Mouse (Mus musculus): ENCODE results near the gene Sub1. TPM values are rescaled to one million over a fixed set of nuclear protein-coding genes. Genes with fewer than 3 reads are reported as not detected.

Sub1 gene
- total and polyA plus RNA-seq, 3 experiments: 553 to 2,677 (median 1,927) TPM

DNA sequence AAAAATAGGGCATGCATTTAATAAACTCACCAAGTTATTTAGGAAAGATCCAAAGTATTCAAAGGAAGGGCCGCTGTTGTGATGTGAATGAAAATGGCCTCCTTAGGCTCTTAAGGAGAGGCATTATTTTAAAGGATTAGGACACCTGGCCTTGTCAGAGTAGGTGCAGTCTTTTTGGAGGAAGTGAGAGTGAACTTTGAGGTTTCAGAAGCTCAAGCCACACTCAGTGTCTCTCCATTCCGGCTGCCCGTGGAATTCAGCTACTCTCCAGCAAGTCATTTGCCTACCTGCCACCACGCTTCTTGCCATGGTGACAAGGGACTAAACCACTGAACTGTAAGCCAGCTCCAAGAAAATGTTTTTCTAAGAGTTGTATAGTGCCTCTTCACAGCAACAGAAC lies 8.2 kb downstream of the Sub1 start (continued):
- no peak for TF ChIP-seq E2F4 (IDR thresholded peaks at IDR 0.05; ENCODE audit: insufficient replicate concordance, low read depth, low read length)

DNA sequence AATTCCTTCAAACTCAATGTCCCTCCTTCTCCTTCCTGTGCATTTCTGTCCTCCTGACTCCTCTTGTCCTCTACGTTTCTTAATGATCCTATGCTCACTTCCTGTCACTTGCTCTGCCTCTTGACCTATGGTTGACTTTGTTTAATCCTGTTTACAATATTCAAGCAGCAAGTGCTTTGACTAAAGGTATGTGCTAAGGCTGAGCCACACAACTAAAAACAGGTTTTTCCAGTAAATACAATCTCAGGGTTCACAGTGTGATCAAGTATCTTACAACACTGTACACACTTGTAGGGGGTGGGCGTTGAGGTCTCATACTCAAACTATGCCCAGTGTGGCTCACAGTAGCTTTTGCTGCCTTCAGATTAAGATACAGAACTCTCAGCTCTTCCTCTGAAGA lies 8.9 kb downstream of the Sub1 start:
- DNase-seq (ENCODE audit: extremely low read depth): no peak
- peaks cover 70% of the 10 kb centered on the region for H3K79me2 ChIP-seq (replicated peaks; ENCODE audit: control insufficient read depth, extremely low read depth, insufficient read depth, poor library complexity, severe bottlenecking)
- peaks cover 12 to 92% of the 10 kb centered on the region in 2 experiments; a peak in 3 of 4 replicates for H3K4me1 ChIP-seq (ENCODE audit: control insufficient read depth in 1 of 2, insufficient read depth in 2 of 2)

DNA sequence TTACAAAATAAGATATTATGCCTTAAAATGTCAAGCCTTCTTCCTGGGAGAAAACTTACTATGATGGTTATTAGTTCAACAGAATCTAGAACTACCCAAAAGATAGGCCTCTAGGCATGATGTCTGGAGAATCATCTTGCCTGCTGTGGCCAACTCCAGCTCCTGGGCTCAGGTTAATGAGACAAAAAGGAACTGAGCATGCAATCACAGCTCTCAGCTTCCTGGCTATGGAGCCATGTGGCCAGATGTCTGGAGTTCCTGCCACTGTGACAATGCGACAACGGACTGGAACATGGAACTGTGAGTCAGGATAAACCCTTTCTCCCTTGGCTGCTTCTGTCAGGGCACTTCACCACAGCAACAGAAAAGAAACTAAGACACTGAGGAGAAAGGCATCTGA lies 14.8 kb downstream of the Sub1 start:
- in situ Hi-C loops (cut with MboI; ENCODE audit: low pct_ligation_motif_present, low pct_unique_long_range_greater_than_20kb, low sequenced_read_pairs): no loop called here
- no peaks in the 10 kb centered on the region for H3K27me3 ChIP-seq (replicated peaks)
- TF ChIP-seq USF2 (conservative IDR thresholded peaks at IDR 0.05; ENCODE audit: low read depth, low read length): no peak
- no peak for TF ChIP-seq SMC3 (IDR thresholded peaks at IDR 0.05; ENCODE audit: low read depth, low read length)
- 0 out of 2 replicates have a peak, but pooled peaks have one; percentile 19 for TF ChIP-seq MAX (IDR thresholded peaks at IDR 0.05; ENCODE audit: low read length)
- TF ChIP-seq CHD2 (IDR thresholded peaks at IDR 0.05; ENCODE audit: low read length): no peak
- TF ChIP-seq PAX5 (IDR thresholded peaks at IDR 0.05; ENCODE audit: low read length): no peak
- H3K4me1 ChIP-seq (ENCODE audit: control insufficient read depth in 1 of 2, insufficient read depth in 2 of 2): peaks cover 0 to 60% of the 10 kb centered on the region in 2 experiments; a peak in 2 of 4 replicates
- H3K9me3 ChIP-seq (replicated peaks; ENCODE audit: low read length): no peaks in the 10 kb centered on the region
- H3K27ac ChIP-seq (ENCODE audit: insufficient read depth, low read depth): peak overlapping the region; percentile 9; the same call in 1 of the 2 replicates
- H3K36me3 ChIP-seq (replicated peaks in 1 of 2; ENCODE audit: control insufficient read depth in 1 of 2, insufficient read depth in 1 of 2, low read length in 1 of 2): peaks cover 70 to 99% of the 10 kb centered on the region in 2 experiments
- no peak for DNase-seq (ENCODE audit: extremely low read depth)
- dilution Hi-C loops (cut with MboI; ENCODE audit: extremely low pct_ligation_motif_present, extremely low pct_unique_long_range_greater_than_20kb, low sequenced_read_pairs): no loop called here
- H3K4me3 ChIP-seq (replicated peaks in 1 of 3; ENCODE audit: low read depth in 2 of 3, low read length in 2 of 3, poor library complexity in 1 of 3): no peak overlapping the region
- no peak overlapping the region for H3K9ac ChIP-seq (ENCODE audit: insufficient read depth, low read depth)
- H3K79me2 ChIP-seq (replicated peaks; ENCODE audit: control insufficient read depth, extremely low read depth, insufficient read depth, poor library complexity, severe bottlenecking): peaks cover 22% of the 10 kb centered on the region
- H3K4me2 ChIP-seq (ENCODE audit: insufficient read depth, low read depth, poor library complexity, severe bottlenecking): no peak overlapping the region

More for the DNA sequence above, 8.9 kb downstream of the Sub1 start:
- Histone ChIP-seq H3K4me3 (replicated peaks in 1 of 3; ENCODE audit: low read depth in 2 of 3, low read length in 2 of 3, poor library complexity in 1 of 3) (no peak overlapping the region), H3K27me3 (replicated peaks) (no peaks in the 10 kb centered on the region), H3K27ac (ENCODE audit: insufficient read depth, low read depth) (0 out of 2 replicates have a peak overlapping the region, but pooled peaks have one; percentile 20), H3K4me2 (ENCODE audit: insufficient read depth, low read depth, poor library complexity, severe bottlenecking) (0 out of 2 replicates have a peak overlapping the region, but pooled peaks have one; percentile 14), H3K36me3 (replicated peaks in 1 of 2; ENCODE audit: control insufficient read depth in 1 of 2, insufficient read depth in 1 of 2, low read length in 1 of 2) (peaks cover 70 to 97% of the 10 kb centered on the region in 2 experiments), H3K9ac (ENCODE audit: insufficient read depth, low read depth) (no peak overlapping the region), H3K9me3 (replicated peaks; ENCODE audit: low read length) (peaks cover 14% of the 10 kb centered on the region)
- dilution Hi-C loops (cut with MboI; ENCODE audit: extremely low pct_ligation_motif_present, extremely low pct_unique_long_range_greater_than_20kb, low sequenced_read_pairs) (no loop called here), in situ Hi-C loops (cut with MboI; ENCODE audit: low pct_ligation_motif_present, low pct_unique_long_range_greater_than_20kb, low sequenced_read_pairs) (no loop called here)
- no peak for TF ChIP-seq RAD21 (IDR thresholded peaks at IDR 0.05; ENCODE audit: low read depth, low read length)
- no peak for TF ChIP-seq HCFC1 (IDR thresholded peaks at IDR 0.05; ENCODE audit: low read depth, low read length)
- TF ChIP-seq ZMIZ1 (IDR thresholded peaks at IDR 0.05; ENCODE audit: low read depth, low read length): no peak
- no peak for TF ChIP-seq E2F4 (IDR thresholded peaks at IDR 0.05; ENCODE audit: insufficient replicate concordance, low read depth, low read length)
- no peak for TF ChIP-seq JUN (IDR thresholded peaks at IDR 0.05; ENCODE audit: insufficient read depth, low read depth, low read length)
- TF ChIP-seq JUND (conservative IDR thresholded peaks at IDR 0.05; ENCODE audit: low read depth, low read length): no peak
- no peak for TF ChIP-seq TCF12 (IDR thresholded peaks at IDR 0.05; ENCODE audit: low read depth, low read length)
- TF ChIP-seq CTCF (conservative IDR thresholded peaks at IDR 0.05 in 1 of 2, IDR thresholded peaks at IDR 0.05 in 1 of 2; ENCODE audit: low read depth in 2 of 2, low read length in 2 of 2): no peak
- no peak for TF ChIP-seq MAZ (IDR thresholded peaks at IDR 0.05; ENCODE audit: low read depth, low read length)
- no peak for TF ChIP-seq TBP (conservative IDR thresholded peaks at IDR 0.05; ENCODE audit: low read depth, low read length)
